Mouse (Mus musculus): ENCODE measurements around the gene Ccdc86. TPM values are rescaled to one million over a fixed set of nuclear protein-coding genes. Genes with fewer than 3 reads are reported as not detected.

Ccdc86 gene
- 1 to 10 TPM; 8.9 to 9.5 TPM for total RNA-seq (2021)
- long read RNA-seq, experiment 1, transcript Ccdc86-201 (4 exons, 3,003 nt) = major isoform, 8 of 10 reads
- long read RNA-seq, experiment 1, partial matches to known transcripts = 0 of 10 reads
- long read RNA-seq, experiment 1, other reads (novel, unspliced or antisense) = 2 of 10 reads
- long read RNA-seq, experiment 2, transcript Ccdc86-201 (4 exons, 3,003 nt) = major isoform, 9 of 9 reads
- long read RNA-seq, experiment 2, partial matches to known transcripts = 0 of 9 reads
- long read RNA-seq, experiment 2, other reads (novel, unspliced or antisense) = 0 of 9 reads

DNA sequence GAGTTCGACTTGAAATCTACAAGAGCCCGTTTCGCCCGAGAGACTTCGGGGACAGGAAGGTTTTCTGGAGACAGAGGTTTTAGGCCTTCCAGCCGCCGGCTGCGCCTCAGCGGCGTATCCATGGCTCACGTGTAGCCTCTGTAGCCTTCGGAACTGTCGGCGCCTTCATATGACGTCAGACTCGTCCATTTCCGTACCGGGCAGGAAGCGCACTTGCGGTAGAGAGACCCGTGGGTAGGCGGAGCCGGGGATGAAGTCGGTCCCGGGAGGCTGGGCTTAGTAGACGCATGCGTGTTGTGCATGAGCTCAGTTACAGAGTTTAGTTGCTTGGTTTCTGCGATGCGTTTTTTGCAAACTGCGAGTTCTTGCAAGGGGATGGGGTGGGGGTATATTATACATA lies at the start of gene Ccdc86:
Gene Ccdc86, minus strand, starts transcription at position 155 of the 400 bp plus-strand sequence.
- peak; percentile 92 to 98 for DNase-seq (ENCODE audit: low spot score in 2 of 2)

DNA sequence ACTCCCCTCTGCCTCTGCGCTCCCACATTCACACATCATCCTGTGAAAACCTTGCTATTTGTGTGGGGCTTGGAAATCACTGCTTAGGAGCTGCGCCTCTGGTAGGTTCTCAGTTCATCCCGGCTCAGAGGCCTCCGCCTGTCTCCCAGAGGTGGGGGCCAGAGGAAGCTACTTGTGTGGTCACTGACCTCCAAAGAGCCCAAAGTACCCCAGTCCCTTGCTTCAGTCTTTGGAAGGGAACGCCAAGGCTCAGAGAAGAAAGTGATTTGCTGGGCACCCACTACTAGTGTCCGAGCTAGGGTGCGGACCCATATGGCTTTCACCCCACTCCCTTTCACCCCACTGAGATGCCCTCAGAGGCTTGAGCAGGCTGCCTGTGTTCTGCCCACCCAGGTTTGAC lies 44.1 kb upstream of the Ccdc86 start, which contains the start of gene Ms4a15:
Gene Ms4a15, minus strand, starts transcription at position 101 of the 400 bp plus-strand sequence.
- no peak for DNase-seq (ENCODE audit: low spot score in 2 of 2)

DNA sequence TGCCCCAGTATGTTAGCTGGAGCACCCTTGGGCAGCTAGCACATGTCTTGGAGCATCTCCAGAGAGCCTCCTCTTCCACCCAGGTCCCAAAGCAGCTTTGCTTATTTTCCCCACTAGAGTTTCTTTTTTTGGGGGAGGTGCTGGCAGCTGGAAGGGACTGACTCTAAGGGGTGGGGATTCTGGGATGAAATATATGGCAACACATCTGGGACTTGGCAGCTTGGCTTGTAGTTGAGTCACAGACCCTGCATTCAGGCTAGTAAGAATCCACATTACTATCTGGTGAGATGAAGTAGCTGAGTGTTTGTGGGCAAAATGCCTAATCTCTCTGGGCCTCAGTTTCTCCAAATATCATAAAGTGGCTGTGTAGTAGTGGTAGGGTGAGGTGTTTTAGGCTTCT lies 42.8 kb upstream of the Ccdc86 start:
- DNase-seq (ENCODE audit: low spot score in 2 of 2) = no peak

DNA sequence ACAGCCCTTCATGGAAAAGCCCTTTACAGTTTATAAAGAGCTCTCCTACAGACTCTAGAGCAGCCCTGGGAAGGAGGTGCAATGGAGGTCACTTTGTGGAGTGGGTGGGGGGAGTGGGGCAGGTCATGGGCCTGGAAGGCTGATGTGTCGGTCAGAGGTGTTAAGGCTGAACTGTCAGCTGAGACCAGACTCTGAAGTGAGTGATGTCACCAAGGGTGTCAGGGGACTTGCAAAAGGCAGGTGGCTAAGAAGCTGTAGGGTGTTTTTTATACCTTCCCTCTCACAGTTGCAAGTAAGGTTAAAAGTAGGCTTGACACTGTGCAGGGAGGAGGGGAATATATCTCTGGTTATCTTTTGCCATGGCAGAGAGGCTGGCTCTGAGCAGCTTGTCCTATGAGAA lies 41.7 kb upstream of the Ccdc86 start:
- no peak for DNase-seq (ENCODE audit: low spot score in 2 of 2)

DNA sequence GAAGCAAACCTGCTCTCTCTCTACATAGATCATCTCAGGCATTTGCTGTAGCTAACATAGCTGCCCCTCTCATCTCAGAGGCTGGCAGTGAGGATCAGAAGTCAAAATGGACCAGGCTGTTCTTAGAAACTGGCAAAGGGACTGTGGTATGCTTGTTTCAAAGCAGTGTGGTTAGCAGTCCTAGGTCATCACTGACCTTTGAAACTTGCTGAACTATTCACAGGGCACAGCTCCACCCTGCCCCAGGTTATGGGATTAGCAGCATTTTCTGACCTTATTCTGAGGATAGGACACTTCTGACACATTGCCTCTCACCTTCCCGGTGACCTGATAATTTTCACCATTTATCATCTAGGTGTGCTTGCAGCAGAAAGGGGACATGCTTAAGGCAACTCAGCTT lies 39.5 kb upstream of the Ccdc86 start:
- no peak for DNase-seq (ENCODE audit: low spot score in 2 of 2)

DNA sequence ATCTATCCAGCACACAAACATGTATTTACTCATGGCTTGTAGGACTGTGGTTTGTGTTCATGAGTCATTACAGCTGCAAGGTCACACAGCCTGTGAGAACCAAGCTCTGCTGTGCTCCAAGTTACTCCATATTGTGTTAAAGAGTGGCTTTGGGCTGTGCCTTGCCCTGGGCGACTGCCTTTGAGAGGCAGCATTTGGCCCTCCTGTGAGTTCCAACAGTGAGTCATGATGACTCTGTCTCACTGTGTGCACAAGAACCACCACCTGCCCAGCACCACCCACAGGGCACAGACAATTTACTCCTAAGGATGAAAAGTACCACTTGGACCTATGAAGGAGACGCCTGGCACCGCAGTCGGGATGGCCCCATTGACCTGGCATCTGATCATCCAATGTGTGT lies 36.8 kb upstream of the Ccdc86 start:
- DNase-seq (ENCODE audit: low spot score in 2 of 2) = no peak

DNA sequence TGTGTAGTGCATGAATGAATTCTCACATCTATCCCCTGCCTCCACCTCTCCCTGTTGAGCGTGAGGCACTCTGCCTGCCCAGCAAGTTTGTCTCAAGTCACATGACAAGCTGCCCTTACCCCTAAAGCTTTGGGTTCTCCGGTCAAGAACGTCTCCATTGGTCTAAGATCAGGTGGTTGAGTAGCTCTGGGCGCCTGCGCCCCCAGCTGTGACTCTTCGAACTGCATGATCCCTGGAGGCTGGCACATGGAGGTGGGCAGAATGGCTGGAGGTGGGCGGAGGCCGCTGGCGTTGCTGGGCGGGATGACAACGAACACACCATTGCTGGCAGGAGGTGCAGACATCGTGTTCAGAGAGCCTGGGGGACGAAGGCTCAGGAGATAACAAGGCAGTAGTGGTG lies 35.5 kb upstream of the Ccdc86 start:
- no peak for DNase-seq (ENCODE audit: low spot score in 2 of 2)

DNA sequence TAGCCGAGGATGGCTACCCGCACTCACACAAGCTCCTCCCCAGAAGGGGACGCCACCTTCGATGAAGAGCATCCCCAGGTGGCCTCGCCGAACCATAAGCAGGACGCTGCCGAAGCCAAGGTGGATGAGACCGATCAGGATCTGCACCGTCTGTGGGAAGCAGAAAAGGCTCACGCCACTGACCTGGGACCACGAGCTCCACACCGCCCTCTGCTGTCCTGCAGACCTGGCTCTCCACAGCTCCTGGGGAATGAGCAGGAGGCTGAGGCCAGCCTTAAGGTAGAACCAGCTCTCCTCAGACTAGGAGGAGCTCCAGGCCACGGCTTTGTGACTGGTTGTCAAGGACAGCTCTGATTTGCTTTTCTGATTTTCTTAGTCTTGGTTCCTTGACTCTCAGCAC lies 34.1 kb upstream of the Ccdc86 start:
- no peak for DNase-seq (ENCODE audit: low spot score in 2 of 2)

DNA sequence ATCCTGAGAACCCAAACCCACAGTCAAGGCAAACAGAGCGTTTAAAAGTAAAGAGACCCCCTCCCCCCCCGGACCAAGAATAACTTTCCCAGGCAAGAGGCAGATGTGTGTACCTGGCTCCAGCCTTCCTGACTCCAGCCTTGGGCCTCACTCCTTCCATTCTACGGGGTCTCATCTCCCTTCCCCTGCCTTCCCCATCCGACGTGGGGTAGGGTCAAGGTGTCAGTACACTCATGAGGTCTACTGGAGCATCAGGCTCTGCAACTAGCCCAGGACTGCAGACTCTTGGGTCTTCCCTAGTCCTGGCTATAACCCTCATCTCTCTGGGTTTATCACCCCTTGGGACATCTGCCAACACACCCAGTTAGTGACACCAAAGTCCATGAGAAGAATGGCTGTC lies 31.1 kb upstream of the Ccdc86 start:
- no peak for DNase-seq (ENCODE audit: low spot score in 2 of 2)

DNA sequence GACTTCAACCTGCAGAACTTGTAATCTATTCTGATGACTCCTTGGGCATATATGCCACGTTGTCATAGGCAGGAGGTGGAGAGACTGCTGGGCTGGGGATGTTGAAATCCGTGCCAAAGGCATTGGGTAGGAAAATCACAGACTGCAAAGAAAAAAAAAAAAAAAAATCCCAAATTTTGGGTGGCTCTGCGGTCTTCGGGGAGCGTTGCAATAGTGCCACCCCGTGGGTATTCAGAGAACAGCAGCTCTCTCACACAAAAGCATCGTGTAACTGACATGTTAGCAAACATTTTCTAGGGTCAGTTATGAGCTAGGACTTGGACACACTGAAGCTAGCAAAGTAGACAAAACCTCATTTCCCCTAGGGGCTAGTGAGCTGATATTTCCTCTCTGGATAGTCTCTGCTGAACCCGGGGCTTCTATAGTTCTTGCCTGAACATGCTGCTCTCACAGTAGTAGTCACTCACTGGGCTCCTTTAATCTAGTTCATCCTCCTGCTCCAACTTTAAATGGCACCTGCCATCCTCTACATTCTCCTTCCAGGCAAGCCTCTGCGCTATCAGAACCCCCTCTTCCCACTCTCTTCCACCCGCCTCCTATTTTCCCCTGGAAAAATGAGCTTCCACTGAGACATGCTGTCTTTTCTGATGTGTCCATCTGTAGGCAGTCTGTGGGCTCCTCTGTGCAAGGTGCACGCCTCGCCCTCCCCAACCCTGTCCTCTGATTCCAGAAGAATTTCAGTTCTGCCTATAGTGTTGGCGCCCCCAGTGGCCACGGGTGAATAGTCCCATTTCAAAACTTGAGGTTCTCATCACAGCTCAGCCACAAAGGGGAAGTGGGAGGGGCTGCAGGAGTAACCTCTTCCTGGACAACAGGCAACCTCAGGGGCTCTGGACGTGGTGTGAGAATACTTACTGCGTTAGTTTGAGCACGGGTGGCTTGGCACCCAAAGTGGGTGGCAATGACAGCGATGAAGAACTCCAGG lies 30.4 kb upstream of the Ccdc86 start:
- DNase-seq (ENCODE audit: low spot score in 2 of 2) = peak; percentile 64 to 70

DNA sequence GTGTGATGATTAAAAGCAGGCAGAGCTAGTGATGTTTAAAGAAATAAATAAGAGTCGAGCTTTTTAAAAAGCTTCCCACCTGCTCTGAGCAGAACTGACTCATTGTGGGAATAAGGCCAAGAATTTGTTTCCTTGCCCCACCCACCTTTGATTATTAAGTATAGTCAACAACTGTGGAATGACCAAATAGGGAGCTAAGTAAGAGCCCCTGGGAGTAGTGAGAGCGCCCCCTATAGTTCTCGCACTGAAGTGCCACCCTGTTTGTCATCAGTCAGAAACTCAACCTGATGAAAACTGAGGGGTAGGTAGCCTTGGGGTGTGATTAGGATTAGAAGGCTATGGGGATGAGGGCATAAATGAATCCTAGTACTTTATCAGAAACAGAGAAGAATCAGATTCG lies 27.3 kb upstream of the Ccdc86 start:
- DNase-seq (ENCODE audit: low spot score in 2 of 2) = no peak

DNA sequence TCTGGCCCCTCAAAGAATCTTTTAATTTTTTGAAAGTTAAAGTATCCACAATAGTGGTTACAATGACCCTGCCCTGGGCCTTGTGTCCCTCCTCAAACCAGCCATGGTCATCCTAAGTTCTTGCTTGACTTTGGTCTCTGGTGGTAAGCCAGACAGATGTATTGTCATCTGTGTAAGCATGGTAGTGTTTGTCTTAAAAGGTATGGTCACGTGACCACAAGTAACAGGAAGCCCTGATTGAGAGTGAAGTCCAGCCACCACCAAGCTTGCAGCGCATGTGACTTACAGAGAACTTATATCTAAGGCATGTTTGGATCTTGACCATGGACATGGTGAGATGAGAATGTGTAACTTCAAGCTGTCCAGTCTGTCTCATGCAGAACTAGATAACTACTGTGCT lies 26.1 kb upstream of the Ccdc86 start:
- no peak for DNase-seq (ENCODE audit: low spot score in 2 of 2)

DNA sequence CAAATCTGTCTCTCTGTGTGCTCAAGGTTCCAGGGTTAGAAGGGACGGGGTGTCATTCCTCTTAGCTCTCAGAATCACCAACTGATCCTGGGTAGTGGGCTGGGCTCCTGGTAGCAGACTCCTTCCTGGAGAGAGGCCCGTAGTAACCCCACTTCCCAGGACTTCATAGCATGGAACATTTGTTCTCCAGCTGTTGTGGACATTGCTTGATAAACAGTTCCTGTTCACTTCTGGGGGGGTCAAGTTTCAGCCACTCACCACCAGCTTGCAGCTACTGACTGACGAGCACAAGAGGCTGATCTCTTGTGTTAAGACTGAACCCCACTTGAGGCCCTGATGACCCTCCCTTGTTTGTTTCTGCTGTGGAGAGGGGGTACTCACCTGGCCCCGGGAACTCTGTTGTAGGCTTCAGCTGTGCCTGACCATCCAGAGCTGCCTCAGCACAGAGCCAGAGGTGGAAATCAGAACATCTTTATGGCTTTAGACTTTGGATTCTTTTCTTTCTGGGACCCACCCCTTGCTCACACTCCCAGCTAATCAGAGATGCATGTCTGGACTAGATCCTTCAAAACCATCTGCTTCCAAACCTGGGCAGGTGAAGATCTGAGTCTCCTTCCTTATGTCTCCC lies 25.3 kb upstream of the Ccdc86 start, which contains the start of gene Ms4a10:
Gene Ms4a10, minus strand, starts transcription at position 433 of the 628 bp plus-strand sequence.
- no peak for DNase-seq (ENCODE audit: low spot score in 2 of 2)

DNA sequence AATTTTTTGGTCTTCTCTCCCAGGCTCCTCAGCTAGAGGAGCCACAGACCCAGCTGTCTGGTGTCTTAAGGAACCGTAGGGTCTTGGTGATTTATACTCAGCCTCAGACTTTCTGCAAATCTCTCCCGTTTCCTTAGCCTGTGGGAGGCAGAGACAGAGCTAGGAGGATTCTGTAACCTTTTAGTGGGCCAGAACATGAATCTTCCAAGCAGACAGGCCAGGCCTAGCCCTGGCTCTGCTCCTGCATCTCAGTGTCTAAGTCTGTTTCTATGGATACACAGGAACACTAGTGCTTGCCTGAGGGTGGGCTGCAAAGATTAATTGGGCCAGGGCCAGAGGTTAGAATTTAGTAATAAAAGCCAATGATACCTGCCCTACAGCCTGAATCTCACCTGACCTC lies 24.1 kb upstream of the Ccdc86 start:
- no peak for DNase-seq (ENCODE audit: low spot score in 2 of 2)

DNA sequence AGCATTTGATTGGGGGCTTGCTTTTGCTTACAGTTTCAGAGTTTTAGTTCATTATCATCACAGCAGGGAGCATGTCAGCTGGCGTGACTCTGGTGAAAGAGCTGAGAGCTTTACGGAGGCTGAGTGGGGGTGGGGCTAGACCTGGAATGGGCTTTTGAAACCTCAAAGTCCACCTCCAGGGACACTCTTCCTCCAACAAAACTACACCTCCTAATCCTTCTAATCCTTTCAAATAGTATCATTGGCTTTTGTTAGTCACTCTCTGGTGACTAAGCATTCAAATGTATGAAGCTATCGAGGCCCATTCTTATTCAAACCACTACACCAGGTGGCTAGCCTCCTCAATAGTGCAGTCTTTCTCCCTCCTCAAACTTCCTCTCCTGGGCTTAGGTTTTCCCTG lies 23.6 kb upstream of the Ccdc86 start:
- no peak for DNase-seq (ENCODE audit: low spot score in 2 of 2)

DNA sequence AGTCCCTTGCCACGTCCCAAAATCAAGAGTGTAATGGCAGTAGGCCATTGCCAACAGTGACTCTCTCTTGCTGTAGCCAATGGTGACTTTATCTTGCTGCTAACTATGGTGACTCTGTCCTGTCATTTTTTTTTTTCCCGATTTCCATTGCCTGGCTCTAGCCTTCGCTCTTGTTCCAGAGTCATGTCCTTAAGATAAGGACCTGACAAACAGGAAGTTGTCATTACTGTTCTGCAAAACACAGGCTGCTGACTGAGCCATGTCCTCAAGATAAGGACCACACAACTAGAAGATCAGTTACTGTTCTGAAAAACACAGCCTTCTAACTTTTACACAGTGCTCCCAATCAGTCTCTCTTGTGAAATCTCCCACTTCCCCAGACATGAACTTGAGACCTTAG lies 21.4 kb upstream of the Ccdc86 start:
- DNase-seq (ENCODE audit: low spot score in 2 of 2) = no peak

DNA sequence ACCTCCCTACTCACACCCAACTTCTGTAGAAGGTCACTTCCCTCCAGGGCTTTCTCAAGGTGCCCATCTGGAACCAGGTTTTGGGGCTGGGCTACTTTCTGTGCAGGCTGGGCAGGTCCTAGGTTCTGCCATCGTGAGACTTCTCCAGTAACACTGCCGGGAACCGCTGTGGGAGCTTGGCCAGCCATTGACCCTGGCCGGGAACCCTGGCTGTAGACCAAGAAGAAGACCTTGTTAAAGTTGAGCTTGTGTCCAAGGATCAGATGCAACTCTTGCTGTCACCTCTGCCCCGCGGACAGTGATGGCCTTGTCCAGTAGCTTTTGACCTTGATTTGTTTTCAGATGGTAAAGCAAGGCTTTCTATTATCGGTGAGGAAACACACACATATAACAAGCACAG lies 19.5 kb upstream of the Ccdc86 start:
- no peak for DNase-seq (ENCODE audit: low spot score in 2 of 2)

DNA sequence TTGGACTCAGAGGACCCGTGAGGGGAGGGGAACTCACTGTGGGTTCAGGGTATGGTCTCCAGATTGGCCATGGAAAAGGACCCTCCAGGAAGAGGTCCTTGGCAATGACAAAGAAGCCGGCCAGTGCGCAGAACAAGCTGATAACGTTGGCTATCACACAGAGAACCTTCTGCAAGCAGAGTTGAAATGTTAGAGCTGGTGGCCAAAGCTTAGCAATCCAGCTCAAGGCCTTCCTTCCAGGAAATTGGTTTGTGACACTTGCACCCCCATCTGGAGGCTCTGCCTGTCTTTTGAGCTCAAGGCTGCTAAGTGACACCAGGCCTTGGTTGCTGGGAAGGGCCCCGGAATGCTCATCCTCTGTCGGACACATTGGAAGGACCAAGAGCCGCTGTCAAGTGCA lies 16.7 kb upstream of the Ccdc86 start:
- no peak for DNase-seq (ENCODE audit: low spot score in 2 of 2)

DNA sequence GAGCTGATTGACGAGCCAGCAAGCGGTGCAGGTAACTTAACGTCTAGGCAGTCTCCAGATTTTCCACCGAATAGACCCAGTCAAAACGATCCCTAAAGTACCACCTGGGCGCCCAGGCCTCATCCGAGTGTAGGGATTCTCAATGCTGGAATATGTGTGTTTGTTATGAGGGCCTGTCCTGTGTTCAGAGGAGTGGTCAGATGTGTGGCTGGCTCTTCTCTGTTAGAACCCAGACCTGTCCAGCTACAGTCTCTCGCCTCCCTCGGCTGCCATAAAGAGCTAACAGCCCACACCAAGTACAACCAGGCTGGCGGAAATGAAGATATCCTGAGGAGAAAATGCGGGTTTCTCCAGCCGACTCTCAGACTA lies 10.9 kb upstream of the Ccdc86 start:
- DNase-seq (ENCODE audit: low spot score in 2 of 2) = no peak

DNA sequence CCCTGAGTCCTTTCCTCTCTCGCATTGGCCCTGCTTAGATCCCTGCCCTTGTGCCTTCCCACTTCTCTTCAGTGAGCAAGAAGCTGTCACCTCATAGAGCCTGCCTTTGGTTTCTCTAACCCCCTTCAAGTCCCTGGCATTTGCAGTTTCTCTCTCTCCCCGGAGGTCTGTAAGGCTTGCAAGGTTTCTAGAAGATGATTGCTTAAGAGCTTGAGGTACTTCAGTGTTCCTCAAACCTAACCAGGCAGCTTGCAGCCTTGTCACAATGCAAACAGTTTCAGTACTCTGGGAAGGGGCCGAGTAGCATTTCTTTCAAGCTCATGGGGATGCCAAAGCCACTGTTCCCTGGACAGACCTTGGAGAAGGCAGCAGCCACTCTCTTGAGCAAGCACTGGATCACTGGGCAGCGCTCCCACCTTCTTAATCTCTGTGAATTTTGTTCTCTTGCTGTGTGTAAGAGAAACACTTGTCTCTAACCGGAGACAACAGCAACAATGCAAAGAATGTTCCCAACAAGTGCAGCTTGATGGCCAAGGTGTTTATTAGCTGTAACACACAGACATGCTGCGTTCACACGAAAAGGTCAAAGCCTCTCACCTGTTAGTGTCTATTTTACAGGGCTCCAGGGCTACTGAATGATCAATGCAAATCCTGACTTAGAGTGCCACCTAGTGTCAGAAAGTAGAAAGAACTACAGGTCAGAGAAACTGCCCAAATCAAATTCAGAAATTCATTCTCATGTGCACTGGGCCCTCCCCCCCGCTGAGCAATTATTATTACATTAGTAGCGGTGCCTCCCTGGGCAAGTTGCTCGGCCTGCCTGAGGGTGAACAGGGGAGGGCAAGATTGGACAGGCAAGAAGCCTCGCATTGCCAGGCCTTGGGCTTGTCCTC lies 10.3 kb upstream of the Ccdc86 start:
- DNase-seq (ENCODE audit: low spot score in 2 of 2) = peak in 1 of 2 experiments; percentile 73
